Mouse (Mus musculus): ENCODE results near the gene Ttc39b. TPM values are rescaled to one million over a fixed set of nuclear protein-coding genes. Genes with fewer than 3 reads are reported as not detected.

Ttc39b gene
- total and polyA plus RNA-seq, 3 experiments = 11.3 to 109 (median 21.1) TPM

- no peaks in the 10 kb centered on the region for H3K9me3 ChIP-seq (replicated peaks; ENCODE audit: insufficient read depth, low read length)
- H3K4me1 ChIP-seq (ENCODE audit: control insufficient read depth in 1 of 2, insufficient read depth in 2 of 2, low read length in 2 of 2) = peaks cover 0 to 4% of the 10 kb centered on the region in 2 experiments; a peak in 2 of 4 replicates
- H3K27me3 ChIP-seq (ENCODE audit: control insufficient read depth in 1 of 2, insufficient read depth in 2 of 2, low read length in 2 of 2) = no peaks in the 10 kb centered on the region
- H3K79me2 ChIP-seq (ENCODE audit: control insufficient read depth, insufficient read depth, low read length, poor library complexity) = no peaks in the 10 kb centered on the region; the same call in 1 of the 2 replicates
- TF ChIP-seq RAD21 (IDR thresholded peaks at IDR 0.05; ENCODE audit: low read depth, low read length) (no peak), MEF2A (IDR thresholded peaks at IDR 0.05; ENCODE audit: extremely low read depth, insufficient replicate concordance, low read depth, low read length, poor library complexity, severe bottlenecking) (no peak), ZKSCAN1 (IDR thresholded peaks at IDR 0.05; ENCODE audit: low read depth, low read length) (no peak), BHLHE40 (IDR thresholded peaks at IDR 0.05; ENCODE audit: borderline replicate concordance, low read depth, low read length) (no peak), POLR2A (IDR thresholded peaks at IDR 0.05; ENCODE audit: control insufficient read depth in 1 of 2, insufficient read depth in 1 of 2, low read depth in 1 of 2, low read length in 2 of 2, poor library complexity in 1 of 2) (no peak), MAX (IDR thresholded peaks at IDR 0.05; ENCODE audit: low read length) (no peak)
- no peak overlapping the region for H3K9ac ChIP-seq (ENCODE audit: control insufficient read depth, low read depth, low read length, poor library complexity, severe bottlenecking)
- no peak for DNase-seq (ENCODE audit: low read depth, low spot score)
- no peak overlapping the region for H3K27ac ChIP-seq (ENCODE audit: control insufficient read depth, low read depth, low read length)
- peaks cover 0 to 5% of the 10 kb centered on the region in 2 experiments; a peak in 2 of 4 replicates for H3K36me3 ChIP-seq (ENCODE audit: control insufficient read depth in 1 of 2, insufficient read depth in 2 of 2, low read length in 2 of 2)
- no peak overlapping the region for H3K4me3 ChIP-seq (ENCODE audit: control insufficient read depth in 1 of 2, insufficient read depth in 1 of 2, low read depth in 2 of 2, low read length in 2 of 2)
Measured at GRCm38 (mm10) chr4:83302123-83302737, 21.8 kb downstream of the Ttc39b start.

- H3K36me3 ChIP-seq (ENCODE audit: control insufficient read depth in 1 of 2, insufficient read depth in 2 of 2, low read length in 2 of 2) = peaks cover 0 to 5% of the 10 kb centered on the region in 2 experiments; a peak in 2 of 4 replicates
- H3K79me2 ChIP-seq (ENCODE audit: control insufficient read depth, insufficient read depth, low read length, poor library complexity) = no peaks in the 10 kb centered on the region; the same call in 1 of the 2 replicates
- DNase-seq (ENCODE audit: low read depth, low spot score) = no peak
- H3K4me1 ChIP-seq (ENCODE audit: control insufficient read depth in 1 of 2, insufficient read depth in 2 of 2, low read length in 2 of 2) = peaks cover 0 to 4% of the 10 kb centered on the region in 2 experiments; a peak in 2 of 4 replicates
- no peak overlapping the region for H3K27ac ChIP-seq (ENCODE audit: control insufficient read depth, low read depth, low read length)
- no peak overlapping the region for H3K4me3 ChIP-seq (ENCODE audit: control insufficient read depth in 1 of 2, insufficient read depth in 1 of 2, low read depth in 2 of 2, low read length in 2 of 2)
- TF ChIP-seq POLR2AphosphoS5 (IDR thresholded peaks at IDR 0.05; ENCODE audit: borderline replicate concordance, low read depth, low read length) (no peak), MXI1 (IDR thresholded peaks at IDR 0.05; ENCODE audit: low read depth, low read length) (no peak), EP300 (IDR thresholded peaks at IDR 0.05; ENCODE audit: low read depth in 1 of 2, low read length in 2 of 2) (no peak), TAL1 (IDR thresholded peaks at IDR 0.05; ENCODE audit: low read length) (no peak), SIN3A (IDR thresholded peaks at IDR 0.05; ENCODE audit: low read length) (no peak), USF2 (IDR thresholded peaks at IDR 0.05; ENCODE audit: borderline replicate concordance in 1 of 2, insufficient read depth in 1 of 2, low read depth in 1 of 2, low read length in 2 of 2) (no peak), POLR2A (IDR thresholded peaks at IDR 0.05; ENCODE audit: control insufficient read depth in 1 of 2, insufficient read depth in 1 of 2, low read depth in 1 of 2, low read length in 2 of 2, poor library complexity in 1 of 2) (no peak)
- H3K9ac ChIP-seq (ENCODE audit: control insufficient read depth, low read depth, low read length, poor library complexity, severe bottlenecking) = no peak overlapping the region
- H3K27me3 ChIP-seq (ENCODE audit: control insufficient read depth in 1 of 2, insufficient read depth in 2 of 2, low read length in 2 of 2) = no peaks in the 10 kb centered on the region
- no peaks in the 10 kb centered on the region for H3K9me3 ChIP-seq (replicated peaks; ENCODE audit: insufficient read depth, low read length)
Measured at GRCm38 (mm10) chr4:83301713-83302112, 22.3 kb downstream of the Ttc39b start.
